Mouse (Mus musculus) lung, postnatal 0 days (tissue): ENCODE measurements around the gene Spam1. TPM values are rescaled to one million over a fixed set of nuclear protein-coding genes. Genes with fewer than 3 reads are reported as not detected.

ENCODE experiments used
- ATAC-seq: fragments of 200-750 bp; cut with Nextera tagmentation; 2 replicates; pipeline ENCODE4 v1.8.0; 2017; ENCODE audit warnings: moderate library complexity
- DNase-seq: peaks from one replicate; pipeline ENCODE4 v3.0.0-alpha.2; 2016; ENCODE audit warnings: low spot score
- H3K27ac ChIP-seq: fragments of 300-500 bp; sonication (generic); 2 replicates; pipeline ENCODE4 v1.5.1; 2014; ENCODE audit warnings: antibody characterized with exemption, mild to moderate bottlenecking, low read length, mixed read lengths
- H3K27me3 ChIP-seq: fragments of 300-500 bp; sonication (generic); replicated peaks from 2 replicates; pipeline ENCODE4 v1.6.1; 2014; ENCODE audit warnings: low read length, mixed read lengths; ENCODE audit not compliant: insufficient read depth
- H3K36me3 ChIP-seq: fragments of 300-500 bp; sonication (generic); 2 replicates; pipeline ENCODE4 v1.6.1; 2014; ENCODE audit warnings: low read length, mixed read lengths; ENCODE audit not compliant: insufficient read depth
- H3K4me1 ChIP-seq: fragments of 300-500 bp; sonication (generic); 2 replicates; pipeline ENCODE4 v1.6.1; 2014; ENCODE audit warnings: antibody characterized with exemption, low read depth, low read length, mixed read lengths; ENCODE audit not compliant: insufficient read depth
- H3K4me2 ChIP-seq: fragments of 300-500 bp; sonication (generic); replicated peaks from 2 replicates; pipeline ENCODE4 v1.6.1; 2014; ENCODE audit warnings: low read depth, mild to moderate bottlenecking, low read length, moderate library complexity, mixed read lengths
- H3K4me3 ChIP-seq: fragments of 300-500 bp; sonication (generic); 2 replicates; pipeline ENCODE4 v1.5.1; 2014; ENCODE audit warnings: low read depth, low read length
- H3K9ac ChIP-seq: fragments of 300-500 bp; sonication (generic); replicated peaks from 2 replicates; pipeline ENCODE4 v1.6.1; 2014; ENCODE audit warnings: low read depth, mild to moderate bottlenecking
- H3K9me3 ChIP-seq: fragments of 300-500 bp; sonication (generic); 2 replicates; pipeline ENCODE4 v1.6.1; 2016; ENCODE audit warnings: low read length, mixed read lengths
- CTCF ChIP-seq: IDR thresholded peaks from 2 replicates; pipeline ENCODE4 v1.5.1; 2016; ENCODE audit warnings: antibody characterized with exemption, mild to moderate bottlenecking
- EP300 ChIP-seq: IDR thresholded peaks from 2 replicates; pipeline ENCODE4 v1.6.1; 2016; ENCODE audit warnings: antibody characterized with exemption, mild to moderate bottlenecking, control low read depth
- WGBS: fragments of 180-500 bp; shearing (Covaris S2); extraction: QIAGEN DNeasy Blood & Tissue Kit; methylation state at CpG from one replicate; pipeline ENCODE4 v1.1.7; 2014; 5-methylcytosine and 5-hydroxymethylcytosine counted together
- polyA plus RNA-seq: library from polyadenylated mRNA; unstranded; fragments of >200 nt; fragmentation: Nextera tagmentation; extraction: Ambion mirVana; gene quantifications from 2 replicates; pipeline ENCODE4 v1.2.1, GENCODE M21; 2015

Spam1 gene
- not detected in 2 replicates for polyA plus RNA-seq

GRCm38 (mm10) chr6:24790888-24791287 is at the start of gene Spam1:
Gene Spam1, plus strand, starts transcription at chr6:24791188.
- no peak within 1 kb of the TSS for H3K4me3 ChIP-seq
- DNase-seq = no peak
- no peak within 1 kb of the TSS for H3K9ac ChIP-seq
- H3K36me3 ChIP-seq = no peaks in the 10 kb centered on the region
- H3K4me1 ChIP-seq = no peaks in the 10 kb centered on the region
- no peak for TF ChIP-seq CTCF
- TF ChIP-seq EP300 = no peak
- no peak within 1 kb of the TSS for H3K27ac ChIP-seq
- no peaks in the 10 kb centered on the region for H3K9me3 ChIP-seq
- no peak for ATAC-seq
- no peak within 1 kb of the TSS for H3K4me2 ChIP-seq
- H3K27me3 ChIP-seq = no peaks in the 10 kb centered on the region

- Histone ChIP-seq H3K27me3 (no peaks in the 10 kb centered on the region), H3K4me2 (no peak within 1 kb of the TSS), H3K27ac (no peak within 1 kb of the TSS), H3K4me3 (no peak within 1 kb of the TSS), H3K9ac (no peak within 1 kb of the TSS), H3K4me1 (no peaks in the 10 kb centered on the region), H3K36me3 (no peaks in the 10 kb centered on the region), H3K9me3 (no peaks in the 10 kb centered on the region)
- WGBS = 82% methylated on average over 4 of the region's 4 CpGs
- ATAC-seq = no peak
- no peak for DNase-seq
- TF ChIP-seq EP300 = no peak
These were observed 43.0 kb upstream of the Spam1 start, which contains the start of gene Hyal4 for GRCm38 (mm10) chr6:24748029-24748428. Gene Hyal4, plus strand, starts transcription at chr6:24748329.

GRCm38 (mm10) chr6:24759281-24759680 is 31.7 kb upstream of the Spam1 start:
- H3K9ac ChIP-seq = no peak overlapping the region
- H3K9me3 ChIP-seq = no peaks in the 10 kb centered on the region
- no peaks in the 10 kb centered on the region for H3K4me1 ChIP-seq
- 88% methylated on average over 3 of the region's 3 CpGs for WGBS
- ATAC-seq (no peak), DNase-seq (no peak)
- H3K4me2 ChIP-seq = no peak overlapping the region
- H3K4me3 ChIP-seq = no peak overlapping the region
- H3K27me3 ChIP-seq = no peaks in the 10 kb centered on the region
- no peak for TF ChIP-seq CTCF
- no peak for TF ChIP-seq EP300
- H3K36me3 ChIP-seq = no peaks in the 10 kb centered on the region
- no peak overlapping the region for H3K27ac ChIP-seq

GRCm38 (mm10) chr6:24766261-24766660 is 24.7 kb upstream of the Spam1 start:
- H3K9ac ChIP-seq = no peak overlapping the region
- no peaks in the 10 kb centered on the region for H3K27me3 ChIP-seq
- H3K9me3 ChIP-seq = no peaks in the 10 kb centered on the region
- H3K36me3 ChIP-seq = no peaks in the 10 kb centered on the region
- no peak overlapping the region for H3K4me3 ChIP-seq
- no peak for DNase-seq
- ATAC-seq = no peak
- WGBS = 64% methylated on average over 2 of the region's 2 CpGs
- H3K4me1 ChIP-seq = no peaks in the 10 kb centered on the region
- no peak overlapping the region for H3K4me2 ChIP-seq
- H3K27ac ChIP-seq = no peak overlapping the region
- TF ChIP-seq CTCF (no peak), EP300 (no peak)

- ATAC-seq = no peak
- Histone ChIP-seq H3K27ac (no peak overlapping the region), H3K27me3 (no peaks in the 10 kb centered on the region), H3K9ac (no peak overlapping the region), H3K4me2 (no peak overlapping the region), H3K36me3 (no peaks in the 10 kb centered on the region), H3K4me1 (no peaks in the 10 kb centered on the region), H3K4me3 (no peak overlapping the region), H3K9me3 (no peaks in the 10 kb centered on the region)
- 35% methylated on average over 2 of the region's 2 CpGs for WGBS
- DNase-seq = no peak
- no peak for TF ChIP-seq CTCF
- TF ChIP-seq EP300 = no peak
These were observed 11.8 kb upstream of the Spam1 start for GRCm38 (mm10) chr6:24779182-24779581.

GRCm38 (mm10) chr6:24822070-24822469 is 31.1 kb downstream of the Spam1 start:
- no peak for ATAC-seq
- no peak overlapping the region for H3K9ac ChIP-seq
- 34% methylated on average over 2 of the region's 2 CpGs for WGBS
- no peak overlapping the region for H3K4me2 ChIP-seq
- no peak for DNase-seq
- TF ChIP-seq CTCF (no peak), EP300 (no peak)
- no peaks in the 10 kb centered on the region for H3K36me3 ChIP-seq
- H3K27me3 ChIP-seq = no peaks in the 10 kb centered on the region
- H3K4me1 ChIP-seq = no peaks in the 10 kb centered on the region
- H3K27ac ChIP-seq = no peak overlapping the region
- H3K9me3 ChIP-seq = no peaks in the 10 kb centered on the region
- H3K4me3 ChIP-seq = no peak overlapping the region

Other genes with a start within 250 kb of the Spam1 start
- 0.47 and 0.83 TPM in 2 replicates for gene Lmod2, start 193.4 kb upstream of the Spam1 start, polyA plus RNA-seq
- gene Wasl, start 126.2 kb upstream of the Spam1 start, polyA plus RNA-seq = 88.3 and 93.5 TPM in 2 replicates
- not detected in 2 replicates for gene Hyal6, start 57.9 kb upstream of the Spam1 start, polyA plus RNA-seq
- gene Hyal4, start 42.9 kb upstream of the Spam1 start, polyA plus RNA-seq = not detected in 2 replicates
- 0.08 TPM in 1 of 2 replicates, not detected in the other for gene Hyal5, start 66.8 kb downstream of the Spam1 start, polyA plus RNA-seq
- 0.04 and 0.05 TPM in 2 replicates for gene Tmem229a, start 165.1 kb downstream of the Spam1 start, polyA plus RNA-seq